8 mouse cellular contexts compared by ENCODE assay signal in the genomic region with DNA sequence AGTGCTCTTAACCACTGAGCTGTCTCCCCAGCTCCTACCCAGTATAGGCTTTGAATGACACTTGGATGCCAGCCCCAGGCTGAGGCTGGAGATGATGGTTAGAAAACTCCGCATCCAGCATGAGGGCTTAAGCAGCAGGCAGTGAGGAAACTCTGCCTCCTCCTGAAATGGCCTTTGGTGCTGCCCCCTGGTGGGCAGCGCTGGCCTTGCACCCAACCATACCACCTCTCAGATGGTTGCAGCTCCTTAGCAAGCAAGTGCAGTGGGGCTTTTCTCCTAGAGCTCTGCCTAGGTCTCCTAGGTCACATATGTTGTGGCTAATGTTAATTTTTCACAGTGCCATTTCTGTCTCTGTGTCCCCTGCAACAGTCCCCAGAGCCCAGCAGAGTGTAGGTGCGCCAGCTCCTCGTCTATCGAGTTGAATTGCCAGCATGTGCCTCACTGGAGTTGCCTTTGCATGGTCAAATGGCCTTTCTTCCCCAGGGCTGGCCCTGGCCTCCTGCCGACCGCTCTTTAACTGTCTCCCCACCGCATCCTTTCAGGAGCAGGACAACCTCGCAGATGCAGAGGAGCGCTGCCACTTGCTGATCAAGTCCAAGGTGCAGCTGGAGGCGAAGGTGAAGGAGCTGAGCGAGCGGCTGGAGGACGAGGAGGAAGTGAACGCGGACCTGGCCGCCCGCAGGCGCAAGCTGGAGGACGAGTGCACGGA. TPM values are rescaled to one million over a fixed set of nuclear protein-coding genes. Genes with fewer than 3 reads are reported as not detected.
A peak's percentile ranks its signal among the peaks of the same experiment; 100 is the strongest.
DNase-seq lines count a peak whose midpoint lies in the region; ATAC-seq and TF ChIP-seq lines count a peak whose summit lies in the region.

No protein-coding gene starts in this region.

- H3K9ac ChIP-seq in embryonic facial prominence, embryonic 11.5 days (replicated peaks; ENCODE audit: low read length), result no peak overlapping the region
- no peak overlapping the region for H3K9ac ChIP-seq in intestine, postnatal 0 days (ENCODE audit: low read depth, low read length)
- H3K9ac ChIP-seq in liver, embryonic 16.5 days (ENCODE audit: low read depth, low read length), result no peak overlapping the region

- H3K27me3 ChIP-seq in embryonic facial prominence, embryonic 11.5 days (ENCODE audit: control insufficient read depth, insufficient read depth, low read length), result peaks cover 48% of the 10 kb centered on the region
- 0 out of 2 replicates have a peak, but pooled peaks cover 7% of the 10 kb centered on the region for H3K27me3 ChIP-seq in intestine, postnatal 0 days (replicated peaks; ENCODE audit: control insufficient read depth, insufficient read depth, low read length)
- H3K27me3 ChIP-seq in liver, embryonic 16.5 days (ENCODE audit: control insufficient read depth, insufficient read depth, low read depth, low read length), result peaks cover 48% of the 10 kb centered on the region

- 36% methylated on average over 21 of the region's 21 CpGs for WGBS in embryonic facial prominence, embryonic 11.5 days
- WGBS in intestine, postnatal 0 days, result 51% methylated on average over 21 of the region's 21 CpGs
- WGBS in liver, embryonic 16.5 days (ENCODE audit: insufficient replicate concordance), result 39% methylated on average over 21 of the region's 21 CpGs

- peak; percentile 36 for DNase-seq in ovary, postnatal 10 days (ENCODE audit: low spot score)
- DNase-seq in ovary, adult 18-20 months (ENCODE audit: low spot score), result no peak
- peak; percentile 86 for DNase-seq in adrenal gland, postnatal 14 days
- DNase-seq in embryonic facial prominence, embryonic 11.5 days (ENCODE audit: low spot score), result peak; percentile 83
- DNase-seq in retina, postnatal 1 day, result peak; percentile 80
- peak; percentile 72 for DNase-seq in urinary bladder, postnatal 14 days (ENCODE audit: low spot score)

- H3K36me3 ChIP-seq in embryonic facial prominence, embryonic 11.5 days (replicated peaks; ENCODE audit: control insufficient read depth, insufficient read depth, low read depth, low read length), result no peaks in the 10 kb centered on the region
- peaks cover 22% of the 10 kb centered on the region; the same call in 1 of the 2 replicates for H3K36me3 ChIP-seq in intestine, postnatal 0 days (ENCODE audit: control insufficient read depth, insufficient read depth)
- no peaks in the 10 kb centered on the region for H3K36me3 ChIP-seq in liver, embryonic 16.5 days (ENCODE audit: control insufficient read depth, insufficient read depth)

- no peak overlapping the region for H3K27ac ChIP-seq in embryonic facial prominence, embryonic 11.5 days (replicated peaks; ENCODE audit: low read depth, low read length)
- H3K27ac ChIP-seq in intestine, postnatal 0 days (ENCODE audit: low read depth, low read length), result no peak overlapping the region
- H3K27ac ChIP-seq in liver, embryonic 16.5 days (ENCODE audit: low read length), result no peak overlapping the region

- H3K4me3 ChIP-seq in embryonic facial prominence, embryonic 11.5 days (ENCODE audit: low read depth, low read length), result no peak overlapping the region
- no peak overlapping the region for H3K4me3 ChIP-seq in intestine, postnatal 0 days (ENCODE audit: low read depth, low read length)
- H3K4me3 ChIP-seq in liver, embryonic 16.5 days (ENCODE audit: low read depth, low read length), result no peak overlapping the region

- no peaks in the 10 kb centered on the region; the same call in none of the 2 replicates for H3K4me1 ChIP-seq in embryonic facial prominence, embryonic 11.5 days (ENCODE audit: control insufficient read depth, insufficient read depth, low read length)
- 0 out of 2 replicates have a peak, but pooled peaks cover 5% of the 10 kb centered on the region for H3K4me1 ChIP-seq in intestine, postnatal 0 days (replicated peaks; ENCODE audit: control insufficient read depth, insufficient read depth, low read length)
- H3K4me1 ChIP-seq in liver, embryonic 16.5 days (ENCODE audit: control insufficient read depth, low read depth, low read length), result peaks cover 16% of the 10 kb centered on the region

- H3K4me2 ChIP-seq in embryonic facial prominence, embryonic 11.5 days (ENCODE audit: low read depth, low read length), result no peak overlapping the region
- H3K4me2 ChIP-seq in intestine, postnatal 0 days (replicated peaks; ENCODE audit: low read depth), result no peak overlapping the region
- H3K4me2 ChIP-seq in liver, embryonic 16.5 days (ENCODE audit: low read depth, low read length), result no peak overlapping the region

- TF ChIP-seq CTCF in intestine, postnatal 0 days (IDR thresholded peaks at IDR 0.05; ENCODE audit: low read depth), result peak; percentile 95

- no peaks in the 10 kb centered on the region for H3K9me3 ChIP-seq in embryonic facial prominence, embryonic 11.5 days (replicated peaks; ENCODE audit: control insufficient read depth, low read length)
- H3K9me3 ChIP-seq in intestine, postnatal 0 days (ENCODE audit: control insufficient read depth), result no peaks in the 10 kb centered on the region
- H3K9me3 ChIP-seq in liver, embryonic 16.5 days (replicated peaks; ENCODE audit: control insufficient read depth, low read length), result no peaks in the 10 kb centered on the region

- no peak for ATAC-seq in embryonic facial prominence, embryonic 11.5 days (replicated peaks; ENCODE audit: insufficient number of reproducible peaks, low FRiP score, low TSS enrichment, low read depth)
- ATAC-seq in intestine, postnatal 0 days, result peak; percentile 35; the same call in 1 of the 2 replicates
- ATAC-seq in liver, embryonic 16.5 days (ENCODE audit: low read depth), result peak; percentile 19; the same call in 1 of the 2 replicates

RNA-seq across cellular contexts. Expression of gene Myh7b, which starts 16.2 kb away (rescaled TPM):
- total RNA-seq in adrenal gland, postnatal 14 days (2021), result 0.08 and 0.74 TPM in 2 replicates
- 0.34 and 0.45 TPM in 2 replicates for polyA plus RNA-seq in embryonic facial prominence, embryonic 11.5 days (2014; fragmentation: Nextera tagmentation; extraction: Ambion mirVana)
- 2.7 and 2.8 TPM in 2 replicates for polyA plus RNA-seq in intestine, postnatal 0 days (2015; fragmentation: Nextera tagmentation; extraction: Ambion mirVana)
- 0.94 and 1.7 TPM in 2 replicates for polyA plus RNA-seq in liver, embryonic 16.5 days (2015; fragmentation: Nextera tagmentation; extraction: Ambion mirVana)

RNA-seq across cellular contexts. Expression of gene Gss, which starts 34.6 kb away (rescaled TPM):
- 46.6 and 48.4 TPM in 2 replicates for total RNA-seq in adrenal gland, postnatal 14 days (2021)
- 24.0 and 24.3 TPM in 2 replicates for polyA plus RNA-seq in embryonic facial prominence, embryonic 11.5 days (2014; fragmentation: Nextera tagmentation; extraction: Ambion mirVana)
- 210 and 219 TPM in 2 replicates for polyA plus RNA-seq in intestine, postnatal 0 days (2015; fragmentation: Nextera tagmentation; extraction: Ambion mirVana)
- polyA plus RNA-seq in liver, embryonic 16.5 days (2015; fragmentation: Nextera tagmentation; extraction: Ambion mirVana), result 77.8 and 81.1 TPM in 2 replicates
